Mouse (Mus musculus): ENCODE measurements around the gene Mndal. TPM values are rescaled to one million over a fixed set of nuclear protein-coding genes. Genes with fewer than 3 reads are reported as not detected.
"Not testable (repeated sequence)": the region's sequence is repeated elsewhere in the genome, so short reads cannot be mapped to it uniquely, and the experiment has no call there.

Mndal gene
- polyA plus RNA-seq, 1 experiment from 2014 or later = 1.8 TPM

DNA sequence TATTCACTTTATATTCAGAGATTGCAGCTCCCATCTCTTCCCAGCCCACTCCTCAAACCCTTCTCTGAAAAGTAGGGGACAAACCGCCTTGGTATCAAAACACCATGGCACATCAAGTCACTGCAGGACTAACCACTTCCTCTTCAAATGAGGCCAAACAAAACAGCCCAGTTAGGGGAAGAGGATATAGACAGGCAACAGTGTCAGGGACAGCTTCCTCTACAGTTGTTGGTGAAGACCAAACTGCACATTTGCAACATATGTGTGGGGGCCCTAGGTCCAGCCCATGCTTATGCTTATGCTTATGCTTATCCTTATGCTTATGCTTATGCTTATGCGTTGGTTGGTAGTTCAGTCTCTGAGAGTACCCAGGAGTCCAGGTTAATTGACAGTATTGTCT is 133.0 kb downstream of the Mndal start:
- H3K9me3 ChIP-seq (ENCODE audit: control insufficient read depth, low read length); H3K4me3 ChIP-seq (ENCODE audit: low read depth, low read length); H3K4me1 ChIP-seq (replicated peaks; ENCODE audit: control insufficient read depth, insufficient read depth, low read length); H3K27me3 ChIP-seq (replicated peaks; ENCODE audit: control insufficient read depth, insufficient read depth, low read length); H3K36me3 ChIP-seq (ENCODE audit: control insufficient read depth, insufficient read depth, low read length); DNase-seq (ENCODE audit: low spot score); H3K9ac ChIP-seq (ENCODE audit: low read depth, low read length); H3K4me2 ChIP-seq; H3K27ac ChIP-seq (ENCODE audit: low read depth, low read length): not testable (repeated sequence)
- 60% methylated on average over 2 of the region's 2 CpGs for WGBS
- ATAC-seq (replicated peaks; ENCODE audit: low FRiP score) = peak; percentile 65

DNA sequence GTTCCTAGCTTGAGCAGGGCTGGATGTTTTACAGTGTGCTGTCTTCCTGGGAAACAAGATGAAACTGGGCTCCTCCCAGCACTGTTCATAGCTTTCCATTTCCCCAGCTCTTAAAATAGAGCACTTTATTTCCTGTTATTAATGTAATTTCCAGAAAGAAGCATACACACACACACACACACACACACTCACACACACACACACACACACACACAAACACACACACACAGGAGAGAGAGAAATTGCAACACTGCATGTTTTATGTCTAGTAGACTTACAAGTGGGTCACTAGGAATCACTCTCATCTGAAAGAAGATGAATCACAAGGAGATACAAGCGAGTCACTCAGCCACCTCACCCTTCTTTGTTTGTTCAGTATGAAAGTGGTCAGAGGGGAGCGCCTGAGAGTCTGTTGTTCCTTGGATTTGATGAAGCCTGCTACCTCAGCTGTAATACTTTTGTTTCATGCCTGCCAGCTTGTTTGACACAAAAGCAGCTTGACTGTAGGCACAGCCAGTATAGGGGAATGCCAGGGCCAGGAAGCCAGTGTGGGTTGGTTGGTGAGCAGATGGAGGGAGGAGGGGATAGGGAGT is 139.5 kb downstream of the Mndal start:
- DNase-seq (ENCODE audit: low spot score); ATAC-seq (replicated peaks; ENCODE audit: low FRiP score); H3K4me2 ChIP-seq; H3K27me3 ChIP-seq (replicated peaks; ENCODE audit: control insufficient read depth, insufficient read depth, low read length); H3K4me3 ChIP-seq (ENCODE audit: low read depth, low read length); H3K9ac ChIP-seq (ENCODE audit: low read depth, low read length); H3K9me3 ChIP-seq (ENCODE audit: control insufficient read depth, low read length); H3K36me3 ChIP-seq (ENCODE audit: control insufficient read depth, insufficient read depth, low read length); H3K4me1 ChIP-seq (replicated peaks; ENCODE audit: control insufficient read depth, insufficient read depth, low read length); H3K27ac ChIP-seq (ENCODE audit: low read depth, low read length): not testable (repeated sequence)
- 64% methylated on average over 2 of the region's 2 CpGs for WGBS

DNA sequence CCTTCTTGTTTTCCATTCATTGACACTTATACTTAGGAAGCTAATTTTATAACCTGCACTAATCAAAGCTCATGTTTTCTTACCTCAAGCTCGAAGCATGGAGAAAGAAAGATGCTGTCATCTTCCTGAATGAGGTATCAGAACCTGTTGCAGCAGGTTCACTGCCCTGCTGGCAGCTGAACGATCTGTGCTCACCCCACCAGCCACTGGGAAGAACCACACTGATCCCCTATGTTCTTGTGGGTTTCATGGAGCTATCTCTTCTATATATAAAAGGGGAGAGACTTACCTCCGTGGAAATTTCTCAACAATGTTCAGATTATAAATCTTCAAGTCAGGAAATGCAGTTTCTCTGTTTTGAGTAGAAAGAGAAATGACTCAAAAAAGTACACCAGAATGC is 140.1 kb downstream of the Mndal start:
- ATAC-seq (replicated peaks; ENCODE audit: low FRiP score); H3K4me2 ChIP-seq; DNase-seq (ENCODE audit: low spot score); H3K9ac ChIP-seq (ENCODE audit: low read depth, low read length); H3K4me1 ChIP-seq (replicated peaks; ENCODE audit: control insufficient read depth, insufficient read depth, low read length); H3K27me3 ChIP-seq (replicated peaks; ENCODE audit: control insufficient read depth, insufficient read depth, low read length); H3K36me3 ChIP-seq (ENCODE audit: control insufficient read depth, insufficient read depth, low read length); H3K4me3 ChIP-seq (ENCODE audit: low read depth, low read length); H3K9me3 ChIP-seq (ENCODE audit: control insufficient read depth, low read length); H3K27ac ChIP-seq (ENCODE audit: low read depth, low read length): not testable (repeated sequence)
- whole genome bisulfite sequencing = 60% methylated on average over 3 of the region's 3 CpGs

DNA sequence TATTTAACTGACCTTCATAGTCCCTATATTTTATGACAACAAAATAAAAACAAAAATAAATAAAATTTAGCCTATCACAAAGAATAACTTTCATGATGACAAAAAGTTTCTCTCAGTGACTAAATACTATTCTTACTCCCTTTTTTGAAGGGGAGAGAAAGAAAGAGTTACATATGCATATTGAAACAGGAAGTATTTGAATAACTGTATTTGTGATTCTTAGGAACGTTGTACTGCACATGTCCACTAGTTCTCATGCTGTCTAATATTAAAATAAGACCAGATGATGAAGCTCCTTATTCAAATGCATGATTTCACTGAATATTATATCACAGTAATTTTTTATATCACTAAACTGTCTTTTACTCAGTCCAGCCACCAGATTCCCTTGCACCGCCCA is 140.5 kb downstream of the Mndal start:
- not testable (repeated sequence) for H3K4me3 ChIP-seq (ENCODE audit: low read depth, low read length); H3K27ac ChIP-seq (ENCODE audit: low read depth, low read length); H3K36me3 ChIP-seq (ENCODE audit: control insufficient read depth, insufficient read depth, low read length); H3K9me3 ChIP-seq (ENCODE audit: control insufficient read depth, low read length); H3K9ac ChIP-seq (ENCODE audit: low read depth, low read length); DNase-seq (ENCODE audit: low spot score); ATAC-seq (replicated peaks; ENCODE audit: low FRiP score); H3K27me3 ChIP-seq (replicated peaks; ENCODE audit: control insufficient read depth, insufficient read depth, low read length); H3K4me1 ChIP-seq (replicated peaks; ENCODE audit: control insufficient read depth, insufficient read depth, low read length); H3K4me2 ChIP-seq
- WGBS = 87% methylated on average over 2 of the region's 2 CpGs

Other genes with a start within 250 kb of the Mndal start
- 1.5 and 1.7 TPM in 2 replicates for gene Ifi207, start 200.7 kb downstream of the Mndal start, polyA plus RNA-seq (2014; fragmentation: Nextera tagmentation; extraction: Ambion mirVana)
- 3.0 and 3.8 TPM in 2 replicates for gene Ifi204, start 175.5 kb downstream of the Mndal start, polyA plus RNA-seq (2014; fragmentation: Nextera tagmentation; extraction: Ambion mirVana)
- 0.64 and 0.88 TPM in 2 replicates for gene Ifi211, start 29.4 kb downstream of the Mndal start, polyA plus RNA-seq (2014; fragmentation: Nextera tagmentation; extraction: Ambion mirVana)
- gene Ifi203, start 181 bp upstream of the Mndal start, polyA plus RNA-seq (2014; fragmentation: Nextera tagmentation; extraction: Ambion mirVana) = 0.74 and 0.78 TPM in 2 replicates
- gene Ifi202b, start 40.3 kb upstream of the Mndal start, polyA plus RNA-seq (2014; fragmentation: Nextera tagmentation; extraction: Ambion mirVana) = not detected in 2 replicates
- 0.82 TPM in 2 replicates for gene Ifi205, start 89.3 kb upstream of the Mndal start, polyA plus RNA-seq (2014; fragmentation: Nextera tagmentation; extraction: Ambion mirVana)
- gene Olfr433, start 98.2 kb upstream of the Mndal start, polyA plus RNA-seq (2014; fragmentation: Nextera tagmentation; extraction: Ambion mirVana) = 0.30 TPM in 1 of 2 replicates, not detected in the other
- gene Olfr432, start 106.7 kb upstream of the Mndal start, polyA plus RNA-seq (2014; fragmentation: Nextera tagmentation; extraction: Ambion mirVana) = not detected in 2 replicates
- not detected in 2 replicates for gene Olfr430, start 124.1 kb upstream of the Mndal start, polyA plus RNA-seq (2014; fragmentation: Nextera tagmentation; extraction: Ambion mirVana)
- gene Olfr429, start 141.8 kb upstream of the Mndal start, polyA plus RNA-seq (2014; fragmentation: Nextera tagmentation; extraction: Ambion mirVana) = not detected in 2 replicates
- not detected in 2 replicates for gene Olfr427, start 154.4 kb upstream of the Mndal start, polyA plus RNA-seq (2014; fragmentation: Nextera tagmentation; extraction: Ambion mirVana)
- gene Olfr231, start 178.7 kb upstream of the Mndal start, polyA plus RNA-seq (2014; fragmentation: Nextera tagmentation; extraction: Ambion mirVana) = not detected in 2 replicates
- gene Olfr424, start 189.0 kb upstream of the Mndal start, polyA plus RNA-seq (2014; fragmentation: Nextera tagmentation; extraction: Ambion mirVana) = not detected in 2 replicates
- gene Olfr420, start 213.1 kb upstream of the Mndal start, polyA plus RNA-seq (2014; fragmentation: Nextera tagmentation; extraction: Ambion mirVana) = 0.12 and 0.27 TPM in 2 replicates
- gene Spta1, start 230.3 kb upstream of the Mndal start, polyA plus RNA-seq (2014; fragmentation: Nextera tagmentation; extraction: Ambion mirVana) = 23.1 and 26.0 TPM in 2 replicates